Mouse (Mus musculus) cortical plate, adult 2 months (tissue): ENCODE data around the gene Slc48a1.

ENCODE experiments used
- CTCF ChIP-seq: fragments of 200-500 bp; IDR thresholded peaks from 2 replicates; pipeline ENCODE4 v1.5.1; 2011; ENCODE audit warnings: mild to moderate bottlenecking, control low read depth, low read length; ENCODE audit not compliant: insufficient read depth; ENCODE audit errors: extremely low read depth
- POLR2A ChIP-seq: fragments of 200-500 bp; IDR thresholded peaks from 2 replicates; pipeline ENCODE4 v1.6.1; 2011; ENCODE audit warnings: mild to moderate bottlenecking, low read length, control low read depth; ENCODE audit not compliant: insufficient read depth; ENCODE audit errors: extremely low read depth

GRCm38 (mm10) chr15:97826588-97827261 lies 48.4 kb downstream of the Slc48a1 start:
- TF ChIP-seq CTCF (no peak), POLR2A (no peak)
